Mouse (Mus musculus) gastrocnemius, postnatal 25 days (tissue): ENCODE data around the gene Ddx10. TPM values are rescaled to one million over a fixed set of nuclear protein-coding genes. Genes with fewer than 3 reads are reported as not detected.

Experiments
- total RNA-seq, 2 experiments: library from RNA; stranded (reverse); gene quantifications; 1 replicate in 1 of 2; 2 replicates in 1 of 2; pipeline ENCODE4 v1.2.3; 2021

Ddx10 gene
- total RNA-seq, 2 experiments from 2014 or later = 8.0 to 8.4 TPM

Other genes starting within 250 kb of the Ddx10 start
- gene Exph5, start 53.6 kb upstream of the Ddx10 start, total RNA-seq = under 1 TPM; 0.54 to 0.95 TPM
- 1 to 10 TPM; 5.4 to 5.7 TPM for gene Kdelc2, start 136.0 kb upstream of the Ddx10 start, total RNA-seq
- not detected for gene 4930550C14Rik, start 154.3 kb upstream of the Ddx10 start, total RNA-seq